Mouse (Mus musculus): Measurements from ENCODE around the gene Gng8. TPM values are rescaled to one million over a fixed set of nuclear protein-coding genes. Genes with fewer than 3 reads are reported as not detected.

Gng8 gene
- polyA plus RNA-seq (2017; shearing (Covaris generic)) = not detected

GRCm38 (mm10) chr7:16891641-16892351 is at the start of gene Gng8:
Gene Gng8, plus strand, starts transcription at chr7:16891786.

GRCm38 (mm10) chr7:16842645-16843063 is 48.9 kb upstream of the Gng8 start, which contains the start of gene Prkd2:
Gene Prkd2, plus strand, starts transcription at chr7:16842902.

DNA sequence AGATGAGACGGTGACA is 16.5 kb upstream of the Gng8 start, which contains the start of gene Dact3:
Gene Dact3 (plus strand): TSS at position 8 of the 16 bp plus-strand sequence.

GRCm38 (mm10) chr7:16906281-16906680 is 14.7 kb downstream of the Gng8 start, which contains the start of gene Ptgir:
Gene Ptgir, plus strand, starts transcription at chr7:16906490.

DNA sequence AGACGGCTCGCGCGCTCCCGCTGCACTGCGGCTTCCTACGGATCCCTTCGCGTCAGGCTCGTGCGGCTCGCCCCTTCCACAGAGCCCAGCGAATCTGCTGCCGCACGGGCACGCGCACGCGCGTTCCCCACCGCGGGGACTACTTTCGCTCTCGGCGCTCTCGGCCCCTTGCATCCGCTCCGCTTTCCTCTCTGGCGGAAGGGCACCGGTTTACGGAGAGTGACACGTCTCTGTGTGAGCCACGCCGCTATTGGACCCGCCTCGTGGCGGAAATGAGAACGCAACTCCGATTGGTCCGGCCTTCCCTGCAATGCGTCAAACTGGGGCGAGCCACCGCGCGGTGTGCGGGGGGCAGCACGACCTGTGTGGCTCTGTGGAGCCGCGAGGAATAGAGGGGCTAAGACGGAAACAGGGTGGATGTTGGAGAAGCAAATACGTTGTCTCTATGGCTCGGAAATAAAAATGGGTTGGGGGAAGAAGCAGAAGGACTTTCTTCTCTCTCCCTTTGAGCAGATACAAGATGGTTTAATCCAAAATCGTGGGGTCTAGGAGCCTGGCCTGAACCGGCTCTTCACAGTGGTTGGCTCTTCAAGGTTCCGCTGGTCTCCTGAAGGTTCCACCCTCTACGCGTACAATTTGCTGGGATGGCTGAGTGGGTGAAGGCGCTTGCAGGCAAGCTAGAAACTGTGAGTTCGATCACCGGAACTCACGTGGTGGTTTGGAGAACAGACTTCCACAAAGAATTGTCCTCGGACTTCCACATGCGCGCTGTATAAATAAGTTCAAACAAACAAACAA is 32.6 kb downstream of the Gng8 start, which contains the start of gene Calm3:
Gene Calm3 (minus strand): TSS at position 78 of the 798 bp plus-strand sequence.

GRCm38 (mm10) chr7:16944061-16944807 is 52.6 kb downstream of the Gng8 start, which contains the start of gene Pnmal2:
Gene Pnmal2, plus strand, starts transcription at chr7:16944682.

Other genes with a start within 250 kb of the Gng8 start
- 1.6 TPM for gene Ceacam15, start 216.1 kb upstream of the Gng8 start, polyA plus RNA-seq (2017; shearing (Covaris generic))
- gene Ceacam9, start 169.9 kb upstream of the Gng8 start, polyA plus RNA-seq (2017; shearing (Covaris generic)) = not detected
- 226 TPM for gene Ap2s1, start 153.4 kb upstream of the Gng8 start, polyA plus RNA-seq (2017; shearing (Covaris generic))
- gene Slc1a5, start 110.4 kb upstream of the Gng8 start, polyA plus RNA-seq (2017; shearing (Covaris generic)) = 91.9 TPM
- gene Strn4, start 75.9 kb upstream of the Gng8 start, polyA plus RNA-seq (2017; shearing (Covaris generic)) = 20.8 TPM
- 5.1 TPM for gene Fkrp, start 75.1 kb upstream of the Gng8 start, polyA plus RNA-seq (2017; shearing (Covaris generic))
- 239 TPM for gene Prkd2, start 48.9 kb upstream of the Gng8 start, polyA plus RNA-seq (2017; shearing (Covaris generic))
- gene Dact3, start 16.5 kb upstream of the Gng8 start, polyA plus RNA-seq (2017; shearing (Covaris generic)) = not detected
- 7.0 TPM for gene Ptgir, start 14.7 kb downstream of the Gng8 start, polyA plus RNA-seq (2017; shearing (Covaris generic))
- gene Calm3, start 32.3 kb downstream of the Gng8 start, polyA plus RNA-seq (2017; shearing (Covaris generic)) = 91.2 TPM
- gene Pnmal2, start 52.9 kb downstream of the Gng8 start, polyA plus RNA-seq (2017; shearing (Covaris generic)) = not detected
- gene Pnmal1, start 67.9 kb downstream of the Gng8 start, polyA plus RNA-seq (2017; shearing (Covaris generic)) = 0.06 TPM
- 4.5 TPM for gene Gm42372, start 91.3 kb downstream of the Gng8 start, polyA plus RNA-seq (2017; shearing (Covaris generic))
- gene Ccdc8, start 100.9 kb downstream of the Gng8 start, polyA plus RNA-seq (2017; shearing (Covaris generic)) = not detected
- 118 TPM for gene Ppp5c, start 136.1 kb downstream of the Gng8 start, polyA plus RNA-seq (2017; shearing (Covaris generic))
- 1.4 TPM for gene Hif3a, start 170.6 kb downstream of the Gng8 start, polyA plus RNA-seq (2017; shearing (Covaris generic))
- 1.1 TPM for gene Psg16, start 182.3 kb downstream of the Gng8 start, polyA plus RNA-seq (2017; shearing (Covaris generic))